Mouse (Mus musculus): Measurements from ENCODE around the gene Gtf2ird1. TPM values are rescaled to one million over a fixed set of nuclear protein-coding genes. Genes with fewer than 3 reads are reported as not detected.
"Not testable (repeated sequence)": the region's sequence is repeated elsewhere in the genome, so short reads cannot be mapped to it uniquely, and the experiment has no call there.

Gtf2ird1 gene
- total RNA-seq (2017), result 14.6 and 28.2 TPM in 2 replicates

GRCm38 (mm10) chr5:134456503-134456962, at the start of gene Gtf2ird1:
Gene Gtf2ird1, minus strand, starts transcription at chr5:134456716.
- ATAC-seq (replicated peaks; ENCODE audit: low read depth, poor library complexity, severe bottlenecking), result peak; percentile 70

- ATAC-seq (replicated peaks; ENCODE audit: low read depth, poor library complexity, severe bottlenecking), result no peak
Measured at GRCm38 (mm10) chr5:134505810-134506292, 49.3 kb upstream of the Gtf2ird1 start.

- ATAC-seq (replicated peaks; ENCODE audit: low read depth, poor library complexity, severe bottlenecking), result no peak
Measured at GRCm38 (mm10) chr5:134502591-134502990, 46.1 kb upstream of the Gtf2ird1 start.

GRCm38 (mm10) chr5:134501453-134501852, 44.9 kb upstream of the Gtf2ird1 start:
- ATAC-seq (replicated peaks; ENCODE audit: low read depth, poor library complexity, severe bottlenecking), result 0 out of 2 replicates have a peak, but pooled peaks have one; percentile 27

DNA sequence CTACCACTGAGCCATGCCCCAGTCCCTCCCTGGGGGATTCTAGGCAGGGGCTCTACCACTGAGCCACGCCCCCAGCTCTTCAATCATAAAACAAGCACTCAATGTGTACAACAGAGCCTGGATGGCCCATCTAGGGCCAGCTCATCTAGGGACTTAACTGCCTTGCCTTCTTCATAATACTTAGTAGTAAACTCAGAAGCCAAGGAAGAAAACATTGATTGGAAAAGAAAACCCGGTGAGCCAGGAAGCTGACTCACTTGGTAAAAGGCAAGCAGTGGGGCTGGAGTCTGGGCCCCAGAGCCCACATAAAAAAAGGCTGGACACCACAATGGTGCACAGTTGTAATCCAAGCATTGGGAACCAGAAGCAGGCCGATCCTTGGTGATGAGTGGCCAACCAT, 44.2 kb upstream of the Gtf2ird1 start:
- no peak for ATAC-seq (replicated peaks; ENCODE audit: low read depth, poor library complexity, severe bottlenecking)

DNA sequence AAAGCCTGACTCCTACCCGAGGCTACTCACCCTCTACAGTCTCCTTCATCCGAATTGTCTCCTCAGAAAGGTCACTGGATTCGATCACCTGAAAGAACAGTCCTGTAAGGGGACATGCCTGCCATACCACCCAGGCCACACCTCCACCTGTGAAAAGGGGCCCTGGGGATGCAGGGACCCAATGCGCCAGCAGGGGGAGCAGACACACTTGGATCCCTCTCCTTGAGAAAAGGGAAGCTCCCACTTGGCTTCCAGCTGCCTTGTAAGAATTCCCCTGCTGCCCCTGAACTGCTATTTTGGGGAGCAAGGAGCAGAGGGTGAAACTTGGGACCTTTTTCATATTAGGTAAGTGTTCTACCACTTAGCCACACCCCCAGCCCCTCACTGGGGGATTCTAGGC, 43.5 kb upstream of the Gtf2ird1 start:
- peak; percentile 72; the same call in 1 of the 2 replicates for ATAC-seq (replicated peaks; ENCODE audit: low read depth, poor library complexity, severe bottlenecking)

GRCm38 (mm10) chr5:134497026-134497425, 40.5 kb upstream of the Gtf2ird1 start:
- ATAC-seq (replicated peaks; ENCODE audit: low read depth, poor library complexity, severe bottlenecking), result no peak

DNA sequence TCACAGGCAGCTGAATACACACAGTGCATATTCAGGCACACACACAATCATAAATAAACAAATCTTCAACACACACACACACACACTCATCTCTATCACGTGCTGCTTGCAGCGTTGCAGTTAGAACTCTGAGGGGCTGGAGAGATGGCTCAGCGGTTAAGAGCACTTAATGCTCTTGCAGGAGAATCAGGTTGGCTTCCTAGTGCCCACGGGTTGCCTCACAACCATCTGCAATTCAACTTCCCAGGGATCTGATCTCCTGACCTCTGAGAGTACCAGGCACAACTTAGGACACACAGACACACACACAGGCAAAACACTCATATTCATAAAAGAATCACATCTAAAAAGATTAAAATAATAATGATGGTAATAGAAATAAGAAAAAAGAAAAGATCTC, 39.3 kb upstream of the Gtf2ird1 start:
- no peak for ATAC-seq (replicated peaks; ENCODE audit: low read depth, poor library complexity, severe bottlenecking)

- peak; percentile 59 for ATAC-seq (replicated peaks; ENCODE audit: low read depth, poor library complexity, severe bottlenecking)
Measured at GRCm38 (mm10) chr5:134494142-134494541, 37.6 kb upstream of the Gtf2ird1 start.

DNA sequence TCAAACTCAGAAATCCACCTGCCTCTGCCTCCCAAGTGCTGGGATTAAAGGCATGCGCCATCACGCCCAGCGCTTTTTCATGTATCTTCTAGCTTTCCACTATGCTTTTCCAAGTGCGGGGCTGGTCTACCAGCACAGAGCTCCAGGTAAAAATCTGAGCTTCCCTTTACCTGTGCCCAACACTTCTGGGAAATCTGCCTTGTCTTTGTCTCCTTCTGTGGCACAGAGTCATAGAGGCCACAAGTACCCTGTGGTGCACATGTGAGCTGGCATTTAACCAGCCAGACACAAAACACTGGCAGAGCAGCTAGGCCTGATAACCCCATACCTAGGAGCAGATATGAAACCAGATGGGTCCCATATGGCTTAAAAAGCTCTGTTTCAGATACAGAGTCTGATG, 36.4 kb upstream of the Gtf2ird1 start:
- no peak for ATAC-seq (replicated peaks; ENCODE audit: low read depth, poor library complexity, severe bottlenecking)

- ATAC-seq (replicated peaks; ENCODE audit: low read depth, poor library complexity, severe bottlenecking), result peak; percentile 87
Measured at GRCm38 (mm10) chr5:134491712-134492417, 35.3 kb upstream of the Gtf2ird1 start.

GRCm38 (mm10) chr5:134491206-134491605, 34.7 kb upstream of the Gtf2ird1 start:
- ATAC-seq (replicated peaks; ENCODE audit: low read depth, poor library complexity, severe bottlenecking), result no peak

GRCm38 (mm10) chr5:134490465-134490864, 33.9 kb upstream of the Gtf2ird1 start:
- ATAC-seq (replicated peaks; ENCODE audit: low read depth, poor library complexity, severe bottlenecking), result no peak

DNA sequence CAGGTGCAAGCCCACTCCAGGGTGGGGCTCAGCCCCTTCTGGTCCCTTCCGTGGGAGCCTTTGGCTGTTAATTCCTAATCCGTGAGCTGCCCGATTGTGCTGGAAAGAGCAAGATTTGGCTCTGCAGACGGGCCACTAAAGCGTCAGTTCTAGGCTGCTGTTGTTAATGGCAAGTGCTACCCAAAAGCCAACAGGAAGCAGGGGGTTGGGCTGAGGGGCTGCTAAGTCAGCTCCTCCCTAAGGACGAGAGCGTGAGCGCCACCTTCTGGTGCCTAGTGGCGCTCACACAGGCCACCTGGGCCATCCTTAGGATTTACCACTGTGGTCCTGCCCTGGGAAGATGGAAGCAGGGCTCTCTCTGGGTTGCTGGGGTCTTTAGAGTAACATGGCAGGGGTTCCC, 33.1 kb upstream of the Gtf2ird1 start:
- peak; percentile 55 for ATAC-seq (replicated peaks; ENCODE audit: low read depth, poor library complexity, severe bottlenecking)

DNA sequence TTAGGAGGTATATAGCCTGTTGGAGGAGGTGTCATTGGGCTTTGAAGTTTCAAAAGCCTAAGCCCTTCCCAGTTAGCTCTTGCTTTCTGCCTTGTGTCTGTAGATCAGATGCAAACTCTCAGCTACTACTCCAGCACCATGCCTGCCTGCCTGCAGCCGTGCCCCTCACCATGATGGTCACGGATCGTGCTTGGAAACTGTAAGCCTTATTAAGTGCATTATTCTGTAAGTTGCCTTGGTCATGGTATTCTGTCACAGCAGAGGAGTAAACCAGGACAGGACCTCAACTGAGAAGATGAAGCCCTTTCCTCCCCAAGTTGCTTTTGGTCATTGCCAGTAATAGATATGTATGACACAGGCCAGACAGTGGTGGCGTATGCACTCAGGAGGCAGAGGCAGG, 32.1 kb upstream of the Gtf2ird1 start:
- ATAC-seq (replicated peaks; ENCODE audit: low read depth, poor library complexity, severe bottlenecking), result no peak

GRCm38 (mm10) chr5:134488042-134488441, 31.5 kb upstream of the Gtf2ird1 start:
- ATAC-seq (replicated peaks; ENCODE audit: low read depth, poor library complexity, severe bottlenecking), result no peak

- peak; percentile 82 for ATAC-seq (replicated peaks; ENCODE audit: low read depth, poor library complexity, severe bottlenecking)
Measured at GRCm38 (mm10) chr5:134485900-134486665, 29.6 kb upstream of the Gtf2ird1 start.

- no peak for ATAC-seq (replicated peaks; ENCODE audit: low read depth, poor library complexity, severe bottlenecking)
Measured at GRCm38 (mm10) chr5:134485183-134485730, 28.7 kb upstream of the Gtf2ird1 start.

GRCm38 (mm10) chr5:134483291-134483690, 26.8 kb upstream of the Gtf2ird1 start:
- no peak for ATAC-seq (replicated peaks; ENCODE audit: low read depth, poor library complexity, severe bottlenecking)

DNA sequence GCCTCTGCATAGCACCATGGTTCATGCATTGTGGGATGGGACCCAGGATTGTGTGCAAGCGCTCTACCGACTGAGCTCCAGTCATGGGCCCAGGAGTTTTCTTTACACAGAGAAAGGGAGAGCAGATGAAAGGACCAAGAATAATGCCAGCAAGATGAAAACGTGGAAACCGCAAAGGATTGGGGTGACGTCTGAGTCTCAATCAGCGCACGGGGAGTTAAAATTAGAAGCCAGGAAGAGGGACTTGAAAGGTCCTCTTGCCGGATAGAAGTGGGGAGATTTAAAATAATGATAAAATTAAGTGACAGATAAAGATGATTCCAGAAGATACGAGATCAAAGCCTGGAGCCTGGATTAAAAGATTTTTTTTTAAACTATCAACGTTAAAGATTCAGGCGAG, 25.8 kb upstream of the Gtf2ird1 start:
- ATAC-seq (replicated peaks; ENCODE audit: low read depth, poor library complexity, severe bottlenecking), result no peak

DNA sequence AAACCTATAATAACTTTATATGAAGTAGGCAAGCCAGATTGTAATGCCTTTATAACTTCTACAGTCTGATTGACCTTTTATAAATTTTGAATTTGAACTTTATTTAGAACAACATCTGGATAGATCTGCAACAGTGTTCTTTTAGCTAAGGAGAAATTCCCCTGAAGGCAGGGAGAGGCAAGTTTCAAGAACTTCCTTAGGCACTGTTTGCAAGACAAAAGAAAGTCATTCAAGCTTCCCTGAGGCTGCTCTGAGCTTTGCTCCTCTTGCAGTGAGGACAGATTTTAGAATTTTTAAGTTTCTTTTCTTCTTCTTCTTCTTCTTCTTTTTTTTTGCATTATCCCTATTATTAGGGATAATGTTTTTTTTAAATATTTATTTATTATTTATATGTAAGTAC, 22.4 kb upstream of the Gtf2ird1 start:
- ATAC-seq (replicated peaks; ENCODE audit: low read depth, poor library complexity, severe bottlenecking), result not testable (repeated sequence)
